Mouse (Mus musculus) kidney, adult 2 months (tissue): ENCODE data around the gene H2-DMa.

Experiments used
- CTCF ChIP-seq: fragments of 200-500 bp; conservative IDR thresholded peaks from 2 replicates; pipeline ENCODE4 v1.5.1; 2011; ENCODE audit warnings: low read depth, mild to moderate bottlenecking, control low read depth, low read length, moderate library complexity, mixed read lengths; ENCODE audit not compliant: insufficient read depth, insufficient read length
- POLR2A ChIP-seq: fragments of 200-500 bp; IDR thresholded peaks from one replicate; pipeline ENCODE4 v1.6.1; 2011; ENCODE audit warnings: low read depth, low read length, control low read depth

DNA sequence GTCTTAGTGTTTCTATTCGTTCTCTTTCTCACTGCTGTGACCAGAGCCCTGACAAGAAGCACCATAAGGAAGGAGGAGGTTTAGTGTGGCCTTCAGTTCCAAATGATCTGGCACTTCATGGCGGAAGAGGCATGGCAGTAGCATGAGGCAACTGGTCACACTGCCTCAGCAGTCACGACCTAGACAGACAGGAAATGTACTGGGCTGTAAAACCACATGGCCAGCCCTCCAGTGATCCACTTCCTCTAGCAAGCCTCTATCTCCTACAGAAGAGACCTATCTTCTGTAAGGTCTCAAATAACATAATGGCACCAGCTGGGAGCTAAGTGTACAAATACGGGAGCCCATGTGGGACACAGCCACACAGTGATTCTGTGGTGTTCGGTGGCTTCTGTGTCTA lies 47.2 kb upstream of the H2-DMa start:
- TF ChIP-seq POLR2A (no peak), CTCF (no peak)
